Mouse (Mus musculus): ENCODE results near the gene Ybx2.

GRCm38 (mm10) chr11:69899870-69900269 is 35.7 kb upstream of the Ybx2 start:
- TF ChIP-seq ZNF384 (IDR thresholded peaks at IDR 0.05; ENCODE audit: low read depth, low read length) (no peak), POLR2AphosphoS2 (IDR thresholded peaks at IDR 0.05; ENCODE audit: low read depth, low read length) (no peak), JUN (IDR thresholded peaks at IDR 0.05; ENCODE audit: insufficient read depth, low read depth, low read length) (no peak), TCF12 (IDR thresholded peaks at IDR 0.05; ENCODE audit: low read depth, low read length) (no peak), ZKSCAN1 (IDR thresholded peaks at IDR 0.05; ENCODE audit: borderline replicate concordance, low read depth, low read length) (no peak), JUND (conservative IDR thresholded peaks at IDR 0.05; ENCODE audit: low read depth, low read length) (no peak), POLR2A (IDR thresholded peaks at IDR 0.05; ENCODE audit: low read depth, low read length) (no peak)

Data from CH12.LX (cell line).